Mouse (Mus musculus): ENCODE measurements around the gene Fxn.

The Fxn gene

DNA sequence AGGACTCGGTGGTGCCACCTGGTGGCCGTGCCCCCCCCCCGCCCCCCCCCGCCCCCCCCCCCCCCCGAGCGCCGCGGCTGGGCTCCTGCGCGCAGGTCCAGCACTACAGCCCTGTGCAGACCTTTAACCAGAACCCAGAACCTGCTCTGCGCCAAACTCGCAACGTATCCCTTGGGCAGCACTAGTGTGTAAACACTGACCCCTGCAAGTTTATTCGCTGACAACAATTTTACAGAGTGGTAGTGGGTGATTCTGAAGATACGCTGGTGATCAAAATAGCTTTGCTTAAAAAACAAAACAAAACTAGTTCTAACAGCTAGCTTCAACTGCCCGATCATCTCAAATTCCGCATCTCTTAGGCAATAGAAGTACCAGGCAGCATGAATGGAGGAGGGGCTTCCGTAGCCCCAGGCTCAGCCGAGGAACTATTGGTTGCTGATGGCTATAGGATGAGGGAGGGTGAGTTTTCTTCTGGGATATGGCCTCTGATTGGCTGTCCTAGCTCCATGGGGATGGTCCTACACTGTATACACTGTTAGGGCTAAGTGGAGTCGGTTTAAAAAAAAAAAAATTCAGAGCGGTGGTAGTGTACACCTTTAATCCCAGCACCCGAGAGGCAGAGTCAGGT lies at the start of gene Fxn:
Gene Fxn (minus strand): TSS at position 5 of the 628 bp plus-strand sequence.
- DNase-seq (ENCODE audit: low spot score in 2 of 2) = no peak

DNA sequence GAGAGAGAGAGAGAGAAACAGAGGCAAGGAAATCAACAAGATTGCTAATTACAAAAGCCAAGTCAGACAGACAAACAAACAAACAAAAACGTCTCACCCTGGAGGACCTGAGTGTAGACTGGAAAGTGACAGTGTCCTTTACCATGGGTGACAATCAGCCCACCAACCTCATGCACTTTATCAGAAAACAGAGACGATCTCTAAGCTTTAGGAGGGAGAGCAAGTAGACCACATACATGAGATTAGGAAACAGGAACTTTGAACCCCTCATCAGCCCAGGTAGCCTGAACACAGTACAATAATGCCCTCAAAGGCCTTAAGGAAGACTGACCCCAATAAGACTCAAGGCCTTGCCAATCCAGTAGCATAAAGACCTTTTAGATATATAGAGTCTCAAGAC lies 47.5 kb upstream of the Fxn start:
- DNase-seq (ENCODE audit: low spot score in 2 of 2) = no peak

DNA sequence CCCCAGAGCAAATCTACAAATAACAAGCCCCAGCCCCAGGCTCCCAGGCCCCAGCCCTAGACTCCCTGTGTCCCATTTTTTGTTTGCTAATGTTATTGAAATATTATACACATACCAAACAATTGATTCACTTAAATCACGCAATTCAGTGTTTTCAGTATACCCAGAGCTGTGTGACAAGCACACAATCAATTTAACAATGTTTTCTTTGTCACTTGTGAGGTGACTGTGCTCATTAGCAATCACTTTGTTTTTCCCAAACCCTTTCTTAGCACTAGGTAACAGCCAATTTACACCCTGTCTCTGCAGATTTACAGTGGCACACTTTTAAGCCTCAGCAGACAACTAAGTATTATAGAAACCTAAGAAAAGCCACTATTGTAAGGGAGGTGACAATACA lies 46.6 kb upstream of the Fxn start:
- no peak for DNase-seq (ENCODE audit: low spot score in 2 of 2)

DNA sequence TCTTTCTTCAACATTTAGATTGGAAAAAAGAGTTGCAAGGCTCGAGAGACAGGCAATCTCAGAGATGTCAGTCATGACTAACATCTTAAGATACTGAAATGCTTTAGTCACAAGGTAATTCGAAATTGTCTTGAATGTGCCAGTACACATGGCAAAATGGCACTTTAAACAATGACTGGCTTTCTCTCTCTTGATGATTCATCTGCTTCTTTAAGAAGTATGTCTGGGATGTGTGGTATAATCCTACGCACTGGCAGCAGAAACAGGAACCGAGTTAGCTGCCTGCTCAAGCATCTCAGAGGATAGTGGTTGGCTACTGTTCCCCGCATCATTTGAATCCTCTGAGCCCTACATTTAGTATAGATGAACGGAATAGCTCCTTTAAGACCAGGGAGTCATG lies 45.3 kb upstream of the Fxn start:
- DNase-seq (ENCODE audit: low spot score in 2 of 2) = no peak

DNA sequence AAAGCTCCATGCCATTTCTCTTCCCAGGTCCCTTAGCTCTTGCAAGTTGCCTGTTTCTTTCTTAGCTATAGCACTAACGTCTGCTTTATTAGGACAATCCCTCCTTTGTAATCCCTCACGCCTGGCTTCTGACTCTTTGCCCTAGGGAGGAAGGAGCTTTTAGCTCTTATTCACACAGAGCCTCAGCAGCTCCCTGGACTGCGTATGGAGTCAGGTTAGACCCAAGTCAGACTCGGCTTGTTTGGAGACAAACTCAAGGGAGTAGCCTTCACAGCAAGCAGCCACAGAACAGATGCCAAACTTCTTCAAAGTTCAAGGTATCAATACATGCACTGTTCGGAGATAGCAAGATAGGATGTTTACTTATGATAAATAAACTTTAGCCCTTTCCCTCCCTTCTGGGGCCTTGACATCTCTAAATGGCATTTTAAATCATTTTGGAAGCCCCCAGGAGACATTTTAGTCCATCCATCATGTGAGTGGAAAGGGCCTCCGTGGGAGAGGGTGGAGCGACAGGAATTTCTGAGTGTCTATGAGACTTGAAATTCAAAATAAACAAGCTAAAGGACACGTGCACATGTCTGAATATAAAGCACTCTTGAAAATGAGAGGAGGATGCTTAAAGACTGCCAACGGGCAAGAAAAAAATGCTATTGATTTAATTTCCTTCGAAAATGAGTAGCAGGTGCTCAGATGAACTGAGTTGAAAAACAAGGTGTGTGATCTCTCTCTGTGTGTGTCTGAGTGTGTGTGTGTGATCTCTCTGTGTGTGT lies 43.6 kb upstream of the Fxn start:
- no peak for DNase-seq (ENCODE audit: low spot score in 2 of 2)

DNA sequence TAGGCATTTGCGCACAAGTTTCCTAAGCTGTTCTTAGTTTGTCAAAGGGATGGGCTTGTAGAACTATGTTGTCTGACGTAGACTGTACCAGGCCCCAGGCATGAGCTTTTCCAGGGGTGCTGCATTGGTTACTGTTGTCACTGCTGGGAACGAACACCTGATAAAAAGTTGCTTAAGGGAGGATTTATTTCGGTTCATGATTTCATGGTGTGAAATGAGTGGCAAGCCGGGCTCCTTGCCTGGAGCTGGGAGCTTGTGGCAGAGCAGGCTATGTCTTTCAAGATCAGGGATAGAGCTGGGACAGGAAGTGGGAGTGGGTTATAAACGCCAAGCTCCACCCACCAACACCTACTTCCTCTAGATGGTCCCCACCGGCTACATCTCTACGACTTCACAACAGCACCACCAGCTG lies 41.5 kb upstream of the Fxn start:
- no peak for DNase-seq (ENCODE audit: low spot score in 2 of 2)

DNA sequence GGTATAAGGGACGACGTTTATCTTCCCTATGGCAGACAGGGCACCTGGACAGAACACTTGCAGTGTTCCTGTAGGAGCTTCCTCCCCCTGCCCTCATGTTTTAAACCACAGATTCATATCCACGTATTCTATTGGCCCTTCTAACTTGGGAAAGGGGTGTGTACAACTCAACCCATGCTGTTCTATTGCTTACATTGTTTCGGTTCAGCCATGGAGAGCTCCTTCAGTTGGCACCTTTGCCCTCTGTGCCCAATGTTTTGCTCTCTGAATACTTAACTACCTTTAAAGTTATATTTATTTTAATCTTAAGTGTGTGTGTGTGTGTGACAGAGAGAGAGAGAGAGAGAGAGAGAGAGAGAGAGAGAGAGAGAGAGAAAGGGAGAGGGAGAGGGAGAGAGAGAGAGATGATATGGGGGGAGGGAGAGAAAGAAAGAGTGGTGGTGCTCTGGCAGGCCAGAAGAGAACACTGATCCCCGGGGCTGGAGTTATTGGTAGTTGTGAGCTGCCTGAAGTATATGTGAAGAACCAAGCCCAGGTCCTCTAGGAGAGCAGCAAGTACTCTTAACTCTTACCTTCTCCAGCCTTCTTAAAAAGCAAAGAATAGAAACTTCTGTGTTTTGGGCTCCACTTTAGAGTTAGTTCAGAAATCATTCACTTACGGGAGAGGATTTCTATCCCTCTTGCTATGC lies 41.0 kb upstream of the Fxn start:
- no peak for DNase-seq (ENCODE audit: low spot score in 2 of 2)

DNA sequence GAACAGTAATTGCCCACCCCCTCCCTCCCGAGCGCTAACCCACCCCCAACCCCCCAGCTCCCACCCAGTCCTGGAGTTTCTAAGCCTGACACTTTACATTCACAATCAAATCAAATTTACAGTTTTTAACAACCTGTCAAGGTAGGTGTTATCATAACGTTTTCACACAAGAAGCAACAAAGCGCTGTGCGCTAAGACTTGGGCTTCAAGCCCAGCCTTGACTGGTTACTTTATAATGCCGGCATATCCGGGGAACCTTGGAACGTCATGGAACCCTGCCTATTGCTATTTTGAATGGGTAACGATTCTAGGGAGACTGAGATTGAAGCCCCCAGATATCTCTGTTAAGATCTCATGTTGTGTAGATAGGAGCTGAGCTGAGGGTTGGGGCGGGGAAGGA lies 37.8 kb upstream of the Fxn start:
- no peak for DNase-seq (ENCODE audit: low spot score in 2 of 2)

DNA sequence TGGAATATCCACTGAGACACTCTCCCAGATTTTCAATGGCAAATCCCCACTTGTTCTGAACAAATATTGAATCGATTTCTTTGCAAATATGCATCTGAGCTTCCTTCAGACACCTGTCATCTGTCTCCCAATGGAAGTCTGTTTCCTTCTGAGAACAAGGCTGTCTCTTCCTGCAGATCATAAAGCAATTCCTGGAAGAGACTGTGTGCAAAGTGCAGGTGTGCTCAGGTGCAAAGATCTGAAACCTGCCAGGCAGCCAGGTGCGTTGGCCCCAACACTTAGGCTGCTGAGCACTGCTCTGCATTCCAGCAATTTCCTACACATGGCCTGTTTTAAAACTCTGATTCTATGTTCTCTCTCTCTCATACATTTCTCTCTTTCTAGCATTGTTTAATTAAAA lies 37.3 kb upstream of the Fxn start:
- no peak for DNase-seq (ENCODE audit: low spot score in 2 of 2)

DNA sequence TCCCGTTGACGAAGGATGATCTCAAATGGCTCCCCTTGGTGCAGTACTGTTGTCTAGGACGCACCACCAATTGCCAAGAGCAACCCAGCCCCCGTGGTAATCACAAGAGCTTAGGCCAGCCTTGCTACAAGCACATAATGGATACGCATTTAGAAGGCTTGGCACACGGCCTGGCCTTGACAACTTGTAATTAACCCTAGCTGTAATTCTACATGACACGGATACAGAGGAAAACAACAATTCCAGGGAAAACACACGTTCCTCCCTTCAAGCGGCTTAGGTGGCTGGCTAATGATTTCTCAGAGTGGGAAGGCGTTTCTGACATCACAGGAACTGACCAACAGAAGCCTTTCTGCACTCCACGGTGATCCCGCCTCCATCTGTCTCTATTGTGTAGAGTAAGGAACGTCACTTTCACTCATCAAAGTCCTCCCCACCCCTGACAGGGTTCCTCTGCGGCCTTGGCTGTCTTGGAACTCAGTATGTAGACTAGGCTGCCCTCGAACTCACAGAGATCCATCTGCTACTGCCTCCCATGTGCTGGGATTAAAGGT lies 36.7 kb upstream of the Fxn start:
- DNase-seq (ENCODE audit: low spot score in 2 of 2) = no peak

DNA sequence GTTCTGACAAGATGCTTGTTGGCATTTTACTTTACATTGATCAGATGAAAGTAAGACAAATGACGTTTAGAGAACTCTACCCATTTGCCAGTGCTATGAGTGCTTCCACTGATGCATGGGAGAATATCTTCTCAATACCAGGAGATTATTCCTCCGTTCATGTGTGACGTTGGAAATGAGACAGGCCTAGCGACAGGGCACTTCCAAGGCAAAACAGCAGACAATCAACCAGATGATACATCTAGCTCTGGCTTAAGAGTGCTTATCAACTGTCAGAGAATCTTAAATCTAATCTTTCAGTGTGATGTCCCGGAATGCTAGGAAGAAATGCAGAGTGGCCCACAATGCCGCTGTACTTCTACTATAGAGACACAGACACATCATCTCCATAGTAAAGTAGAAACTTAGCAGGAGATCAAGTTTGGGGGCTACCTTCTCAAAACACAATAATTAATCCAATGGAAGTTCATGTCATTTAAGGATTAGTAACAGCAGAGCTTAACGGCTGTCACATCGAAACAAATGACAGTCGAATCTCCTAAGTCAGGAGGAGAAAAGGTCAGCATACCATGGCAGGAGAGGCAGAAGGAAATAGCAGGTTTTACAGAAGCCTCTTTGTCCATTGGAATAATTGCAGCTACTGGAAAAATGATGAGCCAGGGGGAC lies 35.8 kb upstream of the Fxn start:
- DNase-seq (ENCODE audit: low spot score in 2 of 2) = no peak

DNA sequence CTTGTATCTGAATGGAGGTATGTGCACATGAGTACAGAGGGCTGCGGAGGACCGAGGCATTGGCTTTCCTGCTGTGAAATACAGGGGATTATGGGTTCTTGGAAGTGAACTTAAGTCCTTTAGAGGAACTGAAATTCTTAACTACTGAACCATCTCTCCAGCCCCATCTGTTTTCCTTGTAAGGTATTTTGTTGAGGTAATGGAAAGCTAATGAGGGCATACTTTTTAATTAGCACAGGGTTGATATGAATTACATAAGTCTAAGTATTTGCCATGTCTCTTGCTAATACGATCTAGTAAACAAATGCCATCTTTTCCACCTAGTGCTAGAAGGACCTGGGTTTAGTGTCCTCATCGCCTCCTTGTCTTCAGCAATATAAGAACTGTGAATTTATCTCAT lies 34.8 kb upstream of the Fxn start:
- DNase-seq (ENCODE audit: low spot score in 2 of 2) = no peak

DNA sequence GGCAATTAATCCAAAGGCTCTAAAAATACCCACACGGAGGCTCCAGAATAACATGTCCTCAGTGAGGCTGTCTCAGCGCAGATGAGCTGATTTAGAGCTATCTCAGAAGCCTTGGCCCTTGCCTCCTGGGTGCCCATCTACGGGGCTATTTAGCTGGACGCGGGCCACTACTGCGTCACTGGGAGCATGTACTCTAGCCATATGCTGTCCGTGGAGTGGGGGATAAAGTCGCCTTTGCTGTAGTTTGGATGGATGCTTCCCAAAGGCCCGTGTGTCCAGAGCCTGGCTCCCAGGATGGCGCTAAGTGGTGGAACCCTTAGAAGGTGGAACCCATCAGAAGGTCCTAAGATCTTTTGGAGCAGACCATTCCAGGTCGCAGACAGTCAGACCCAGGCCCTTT lies 34.3 kb upstream of the Fxn start:
- no peak for DNase-seq (ENCODE audit: low spot score in 2 of 2)

DNA sequence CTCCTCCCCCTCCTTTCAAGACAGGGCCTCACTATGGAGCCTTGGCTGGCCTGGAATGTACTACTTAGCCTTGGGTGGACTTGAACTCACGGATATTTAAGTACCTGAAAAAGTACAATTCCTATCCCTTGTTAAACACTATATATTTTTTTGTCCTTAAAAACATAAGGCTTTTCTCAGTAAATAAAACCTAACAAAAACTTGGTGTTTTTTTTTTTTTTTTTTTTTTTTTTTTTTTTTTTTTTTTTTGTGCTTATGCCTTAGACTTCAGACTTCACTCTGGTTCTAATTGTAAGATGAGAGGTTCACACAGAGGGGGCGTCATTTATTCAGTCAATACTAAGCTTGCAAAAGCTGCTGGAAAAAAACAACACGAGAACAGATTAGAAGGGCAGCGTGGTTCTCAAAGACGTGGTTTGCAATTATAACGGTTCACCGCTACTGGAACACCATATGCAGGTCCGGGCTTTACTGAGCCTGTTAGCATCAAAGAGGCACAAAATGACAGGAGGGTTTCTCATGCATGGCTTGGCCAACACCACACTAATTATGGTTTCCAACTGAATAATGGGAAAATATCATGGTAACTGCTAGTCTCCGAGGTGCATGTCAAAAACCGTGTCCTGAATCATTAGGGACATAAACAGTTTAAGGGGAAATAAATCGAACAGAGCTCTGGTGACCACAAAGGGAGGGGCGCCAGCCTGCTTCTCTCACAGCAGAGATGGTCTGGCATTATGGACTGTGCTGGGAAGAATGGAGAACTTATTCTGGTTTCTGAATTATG lies 32.3 kb upstream of the Fxn start:
- no peak for DNase-seq (ENCODE audit: low spot score in 2 of 2)

DNA sequence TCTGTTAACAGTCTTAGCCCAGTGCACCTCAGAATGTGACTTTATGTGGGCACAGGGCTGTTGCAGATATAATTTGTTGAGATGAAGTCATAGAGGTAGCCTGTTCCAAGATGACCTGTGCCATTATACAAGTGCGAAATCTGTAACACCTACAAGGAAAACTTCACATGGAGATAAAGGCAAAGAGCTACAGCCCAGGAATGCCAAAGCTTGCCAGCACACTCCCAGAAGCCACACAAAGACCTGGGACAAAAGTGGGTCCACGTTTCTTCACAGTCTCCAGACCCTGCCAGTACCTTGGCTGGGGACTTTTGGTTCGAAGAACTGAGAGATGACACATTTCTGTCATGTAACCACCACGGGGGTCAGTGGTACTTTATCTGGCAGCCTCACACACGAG lies 31.6 kb upstream of the Fxn start:
- no peak for DNase-seq (ENCODE audit: low spot score in 2 of 2)

DNA sequence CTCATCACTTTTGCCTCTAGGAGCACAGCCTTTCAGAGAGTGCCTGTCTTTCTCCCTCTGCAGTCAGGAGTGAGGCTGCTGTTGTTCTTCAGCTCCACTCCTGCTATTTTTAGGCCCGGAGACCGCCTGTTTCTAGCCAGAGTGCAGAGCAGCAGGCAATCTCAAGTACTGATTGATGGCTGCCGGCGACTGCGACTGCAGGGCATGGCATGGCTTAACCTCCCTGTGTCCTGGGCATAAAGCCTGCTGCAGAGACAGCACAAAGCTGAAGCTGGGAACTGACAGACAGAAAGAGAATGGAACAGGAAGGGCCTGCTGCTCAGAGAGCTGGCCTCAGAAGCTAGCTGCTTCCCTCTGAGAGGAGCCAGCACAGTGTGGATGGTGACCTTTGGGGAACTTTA lies 27.9 kb upstream of the Fxn start:
- no peak for DNase-seq (ENCODE audit: low spot score in 2 of 2)

DNA sequence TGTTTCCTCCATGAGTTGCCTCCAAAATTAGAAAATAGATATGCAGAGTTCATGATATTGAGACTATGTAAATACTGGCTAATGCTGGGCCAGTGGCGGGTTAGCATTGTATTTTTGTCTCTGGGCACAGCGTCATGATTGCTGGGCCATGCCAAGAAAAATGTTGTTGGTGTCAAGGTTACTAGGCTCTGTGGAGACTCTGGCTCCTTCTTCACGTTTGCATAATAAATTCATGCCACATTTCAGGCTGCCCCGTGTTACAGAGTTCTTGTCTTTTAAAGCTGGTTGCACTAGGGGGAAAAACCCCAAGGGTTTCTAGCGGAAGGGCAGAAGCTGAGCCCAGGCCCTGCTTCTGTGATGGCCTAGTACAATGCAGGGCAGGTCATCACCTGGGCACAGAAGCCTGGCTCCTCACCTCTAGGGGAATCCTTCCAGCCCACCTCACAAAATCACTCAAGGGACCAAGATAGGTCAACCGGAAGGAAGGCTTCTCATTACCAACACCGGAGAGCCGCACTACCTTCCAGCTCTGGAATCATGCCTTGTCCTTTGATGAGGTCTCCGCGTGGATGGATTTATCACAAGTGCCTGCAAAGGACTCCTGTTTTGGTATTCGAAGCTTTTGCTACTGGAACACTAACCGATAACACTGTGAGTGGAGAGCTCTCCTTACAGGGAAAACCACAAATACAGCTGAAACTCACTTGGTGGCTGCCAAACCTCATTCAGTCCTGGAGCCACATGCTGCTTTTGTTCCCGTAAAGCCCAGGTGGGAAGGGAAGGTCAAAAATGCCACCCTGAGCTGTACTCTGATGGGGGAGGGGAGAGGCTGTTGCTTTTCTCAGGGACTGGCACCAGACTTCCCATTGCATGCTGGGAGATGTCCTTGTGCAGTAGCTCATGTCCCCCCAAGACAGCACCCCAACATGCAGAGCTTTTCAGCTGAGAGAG lies 27.1 kb upstream of the Fxn start:
- DNase-seq (ENCODE audit: low spot score in 2 of 2) = no peak

DNA sequence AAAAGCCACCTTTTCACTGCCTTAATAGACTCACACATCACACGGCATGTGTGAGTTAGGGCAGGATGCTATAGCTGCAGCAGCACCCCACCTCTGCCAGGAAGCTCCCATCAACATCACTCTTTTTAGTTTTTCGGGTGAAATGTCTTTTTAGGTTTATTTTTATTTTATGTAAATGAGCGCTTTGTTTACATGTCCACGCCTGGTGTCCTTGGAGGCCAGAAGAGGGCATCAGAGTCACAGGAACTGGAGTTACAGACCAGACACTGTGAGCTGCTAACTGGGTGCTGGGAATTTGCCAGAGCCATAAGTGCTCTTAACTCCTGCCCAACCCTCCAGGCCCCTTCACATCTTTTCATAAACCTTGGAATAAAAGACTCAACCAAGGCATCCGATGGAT lies 25.9 kb upstream of the Fxn start:
- no peak for DNase-seq (ENCODE audit: low spot score in 2 of 2)

DNA sequence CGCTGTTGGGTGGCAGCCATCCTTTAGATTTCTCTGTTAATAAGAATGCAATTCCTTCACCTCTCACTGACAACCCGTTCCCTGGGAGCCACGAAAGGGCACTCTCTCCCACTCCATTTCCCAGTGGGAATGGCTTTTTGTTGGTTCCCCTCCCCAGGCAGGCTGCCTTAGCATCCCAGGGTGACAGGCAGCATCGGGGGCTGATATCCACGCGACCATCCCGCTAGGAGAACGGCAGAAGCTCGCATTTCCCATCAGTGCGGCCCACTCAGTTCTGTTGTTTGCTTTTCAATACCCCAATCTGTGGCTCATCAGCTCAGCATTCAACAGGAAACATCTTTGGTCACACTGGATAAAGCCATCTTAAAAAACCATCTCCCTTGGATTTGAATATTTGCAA lies 21.8 kb upstream of the Fxn start:
- no peak for DNase-seq (ENCODE audit: low spot score in 2 of 2)

DNA sequence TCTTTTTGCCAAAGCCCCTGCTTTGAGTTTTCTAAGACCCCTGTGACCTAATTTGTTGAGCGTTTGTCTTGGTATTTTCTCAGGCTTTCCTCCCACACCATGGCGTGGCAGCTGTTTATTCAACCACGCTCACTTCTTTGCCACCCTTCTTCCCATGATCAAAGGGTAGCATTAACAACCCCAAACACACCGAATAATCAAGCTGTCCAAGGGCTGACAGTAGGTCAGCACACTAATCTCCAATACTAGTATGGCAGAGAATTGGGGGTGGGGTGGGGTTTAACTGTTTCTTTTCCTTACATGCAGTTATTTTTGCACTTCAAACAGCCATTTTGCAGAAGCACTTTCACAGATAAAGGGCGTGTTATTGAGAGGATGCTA lies 21.4 kb upstream of the Fxn start:
- no peak for DNase-seq (ENCODE audit: low spot score in 2 of 2)

Measured in urinary bladder, postnatal 4 days (tissue).